Mouse (Mus musculus): ENCODE results near the gene Tldc2. TPM values are rescaled to one million over a fixed set of nuclear protein-coding genes. Genes with fewer than 3 reads are reported as not detected.

The Tldc2 gene
- total and polyA plus RNA-seq, 3 experiments: not detected

DNA sequence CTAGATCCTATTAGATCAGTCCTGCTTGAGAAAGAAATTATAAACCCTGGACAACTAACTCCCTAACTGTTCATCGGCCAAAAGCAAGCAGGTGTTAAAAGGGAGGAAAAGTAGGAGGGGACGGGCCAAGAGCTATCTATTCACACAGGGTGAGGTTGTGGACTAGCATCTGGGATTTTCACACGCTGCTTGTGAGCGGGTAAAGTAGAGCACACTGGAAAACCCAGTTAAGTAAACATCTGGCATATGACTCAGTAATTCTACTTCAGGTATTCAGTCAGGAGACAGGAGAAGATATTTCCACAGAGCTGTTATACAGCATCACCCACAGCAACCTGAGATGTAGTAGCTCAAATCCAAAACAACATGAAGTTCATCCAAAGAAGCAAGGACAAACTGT, 31.7 kb downstream of the Tldc2 start:
- no peaks in the 10 kb centered on the region for H3K9me3 ChIP-seq (replicated peaks; ENCODE audit: low read length)
- H3K9ac ChIP-seq (ENCODE audit: insufficient read depth, low read depth): no peak overlapping the region
- no peaks in the 10 kb centered on the region for H3K27me3 ChIP-seq (replicated peaks)
- H3K36me3 ChIP-seq (replicated peaks in 1 of 2; ENCODE audit: control insufficient read depth in 1 of 2, insufficient read depth in 1 of 2, low read length in 1 of 2): peaks cover 55 to 85% of the 10 kb centered on the region in 2 experiments
- no peak for DNase-seq (ENCODE audit: extremely low read depth)
- TF ChIP-seq UBTF (IDR thresholded peaks at IDR 0.05; ENCODE audit: low read depth, low read length) (no peak), ZMIZ1 (IDR thresholded peaks at IDR 0.05; ENCODE audit: low read depth, low read length) (no peak), POLR2AphosphoS2 (IDR thresholded peaks at IDR 0.05; ENCODE audit: low read depth, low read length) (no peak), ELF1 (IDR thresholded peaks at IDR 0.05; ENCODE audit: low read depth, low read length) (no peak), MAFK (IDR thresholded peaks at IDR 0.05; ENCODE audit: insufficient replicate concordance, low read length) (no peak), HCFC1 (IDR thresholded peaks at IDR 0.05; ENCODE audit: low read depth, low read length) (no peak), TCF12 (IDR thresholded peaks at IDR 0.05; ENCODE audit: low read depth, low read length) (no peak), MAX (IDR thresholded peaks at IDR 0.05; ENCODE audit: low read length) (no peak), CHD2 (IDR thresholded peaks at IDR 0.05; ENCODE audit: low read length) (no peak), SIN3A (IDR thresholded peaks at IDR 0.05; ENCODE audit: low read length) (no peak), CTCF (conservative IDR thresholded peaks at IDR 0.05 in 1 of 2, IDR thresholded peaks at IDR 0.05 in 1 of 2; ENCODE audit: low read depth in 2 of 2, low read length in 2 of 2) (no peak), BHLHE40 (IDR thresholded peaks at IDR 0.05; ENCODE audit: low read depth, low read length) (no peak), CHD1 (IDR thresholded peaks at IDR 0.05; ENCODE audit: low read depth, low read length) (no peak), ZC3H11A (IDR thresholded peaks at IDR 0.05; ENCODE audit: low read depth, low read length) (no peak), JUN (IDR thresholded peaks at IDR 0.05; ENCODE audit: insufficient read depth, low read depth, low read length) (no peak), SMC3 (IDR thresholded peaks at IDR 0.05; ENCODE audit: low read depth, low read length) (no peak), NRF1 (IDR thresholded peaks at IDR 0.05; ENCODE audit: low read depth, low read length) (no peak), RAD21 (IDR thresholded peaks at IDR 0.05; ENCODE audit: low read depth, low read length) (no peak)
- H3K27ac ChIP-seq (ENCODE audit: insufficient read depth, low read depth): no peak overlapping the region
- no peak overlapping the region for H3K4me2 ChIP-seq (ENCODE audit: insufficient read depth, low read depth, poor library complexity, severe bottlenecking)
- no peaks in the 10 kb centered on the region for H3K79me2 ChIP-seq (replicated peaks; ENCODE audit: control insufficient read depth, extremely low read depth, insufficient read depth, poor library complexity, severe bottlenecking)
- no peaks in the 10 kb centered on the region for H3K4me1 ChIP-seq (ENCODE audit: control insufficient read depth in 1 of 2, insufficient read depth in 2 of 2)
- in situ Hi-C loops (cut with MboI; ENCODE audit: low pct_ligation_motif_present, low pct_unique_long_range_greater_than_20kb, low sequenced_read_pairs): no loop called here
- no peak overlapping the region for H3K4me3 ChIP-seq (replicated peaks in 1 of 3; ENCODE audit: low read depth in 2 of 3, low read length in 2 of 3, poor library complexity in 1 of 3)
- dilution Hi-C loops (cut with MboI; ENCODE audit: extremely low pct_ligation_motif_present, extremely low pct_unique_long_range_greater_than_20kb, low sequenced_read_pairs): no loop called here

GRCm38 (mm10) chr2:157119075-157119474, 32.2 kb downstream of the Tldc2 start:
- H3K27me3 ChIP-seq (replicated peaks): no peaks in the 10 kb centered on the region
- peaks cover 52 to 85% of the 10 kb centered on the region in 2 experiments for H3K36me3 ChIP-seq (replicated peaks in 1 of 2; ENCODE audit: control insufficient read depth in 1 of 2, insufficient read depth in 1 of 2, low read length in 1 of 2)
- no peaks in the 10 kb centered on the region for H3K79me2 ChIP-seq (replicated peaks; ENCODE audit: control insufficient read depth, extremely low read depth, insufficient read depth, poor library complexity, severe bottlenecking)
- no peak for TF ChIP-seq ZNF384 (IDR thresholded peaks at IDR 0.05; ENCODE audit: low read depth, low read length)
- TF ChIP-seq NELFE (IDR thresholded peaks at IDR 0.05; ENCODE audit: low read depth, low read length): no peak
- TF ChIP-seq CHD2 (IDR thresholded peaks at IDR 0.05; ENCODE audit: low read length): no peak
- no peak for TF ChIP-seq POLR2AphosphoS2 (IDR thresholded peaks at IDR 0.05; ENCODE audit: low read depth, low read length)
- no peak for TF ChIP-seq MAZ (IDR thresholded peaks at IDR 0.05; ENCODE audit: low read depth, low read length)
- TF ChIP-seq ZKSCAN1 (IDR thresholded peaks at IDR 0.05; ENCODE audit: borderline replicate concordance, low read depth, low read length): no peak
- no peak for TF ChIP-seq EP300 (IDR thresholded peaks at IDR 0.05; ENCODE audit: low read length)
- TF ChIP-seq RAD21 (IDR thresholded peaks at IDR 0.05; ENCODE audit: low read depth, low read length): no peak
- no peaks in the 10 kb centered on the region for H3K9me3 ChIP-seq (replicated peaks; ENCODE audit: low read length)
- H3K9ac ChIP-seq (ENCODE audit: insufficient read depth, low read depth): no peak overlapping the region
- in situ Hi-C loops (cut with MboI; ENCODE audit: low pct_ligation_motif_present, low pct_unique_long_range_greater_than_20kb, low sequenced_read_pairs): no loop called here
- DNase-seq (ENCODE audit: extremely low read depth): no peak
- H3K4me1 ChIP-seq (ENCODE audit: control insufficient read depth in 1 of 2, insufficient read depth in 2 of 2): no peaks in the 10 kb centered on the region
- H3K27ac ChIP-seq (ENCODE audit: insufficient read depth, low read depth): no peak overlapping the region
- no peak overlapping the region for H3K4me3 ChIP-seq (replicated peaks in 1 of 3; ENCODE audit: low read depth in 2 of 3, low read length in 2 of 3, poor library complexity in 1 of 3)
- H3K4me2 ChIP-seq (ENCODE audit: insufficient read depth, low read depth, poor library complexity, severe bottlenecking): no peak overlapping the region
- dilution Hi-C loops (cut with MboI; ENCODE audit: extremely low pct_ligation_motif_present, extremely low pct_unique_long_range_greater_than_20kb, low sequenced_read_pairs): no loop called here

Data from CH12.LX (cell line).